Mouse (Mus musculus): ENCODE results near the gene Hspb2.

DNA sequence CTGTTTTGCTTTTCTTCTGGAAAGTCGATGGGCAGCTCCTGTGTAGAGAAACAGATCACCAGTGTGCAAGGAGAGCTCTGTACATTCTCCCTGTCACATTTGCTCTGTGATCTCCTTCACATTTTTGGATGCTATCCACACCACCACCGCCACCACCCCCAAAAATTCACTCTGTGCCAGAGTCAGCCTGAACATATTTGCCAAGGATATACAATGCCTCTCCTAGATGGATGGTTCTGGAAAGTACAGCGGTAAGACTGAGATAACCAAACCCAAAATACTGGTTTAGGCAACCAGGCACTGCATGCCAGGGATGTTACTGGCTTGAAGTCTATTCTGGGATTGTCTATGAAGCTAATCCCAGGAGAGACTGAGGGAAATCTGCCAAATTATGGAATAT, 9.9 kb downstream of the Hspb2 start:
- TF ChIP-seq CTCF (conservative IDR thresholded peaks at IDR 0.05; ENCODE audit: insufficient read depth, insufficient read length, low read depth, low read length) (no peak), POLR2A (IDR thresholded peaks at IDR 0.05; ENCODE audit: low read depth, low read length) (no peak)
